20 mouse cellular contexts compared by ENCODE assay signal in the genomic region with DNA sequence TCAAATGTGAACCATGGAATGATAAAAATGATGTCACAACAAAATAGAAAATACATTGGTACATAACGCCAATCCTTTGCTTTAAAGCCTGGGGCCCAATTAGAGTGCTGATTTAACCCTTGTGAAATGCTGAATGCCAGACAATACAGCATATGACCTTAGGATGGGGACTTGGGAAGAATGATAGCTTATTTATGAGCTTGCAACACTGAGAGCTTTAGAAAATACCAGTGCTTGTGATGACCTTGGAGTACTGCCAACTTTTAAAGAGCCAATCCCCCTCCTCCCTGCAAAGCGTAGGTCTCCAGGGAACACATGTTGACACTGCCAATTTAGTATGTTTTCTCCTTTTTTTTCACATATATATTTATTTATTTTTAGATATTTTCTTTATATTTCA. TPM values are rescaled to one million over a fixed set of nuclear protein-coding genes. Genes with fewer than 3 reads are reported as not detected.
DNase-seq lines count a peak whose midpoint lies in the region; ATAC-seq and TF ChIP-seq lines count a peak whose summit lies in the region.
"Had no signal": no experiment of that assay in that cellular context is flagged by ENCODE, and none has a peak within 500 bp of the region (broad histone marks: within the 10 kb centered on the region; RNA-seq: fewer than 3 reads in every experiment).

No protein-coding gene starts in this region.

- H3K36me3 ChIP-seq in forebrain, embryonic 15.5 days = peaks cover 75% of the 10 kb centered on the region
- H3K36me3 ChIP-seq in forebrain, embryonic 11.5 days (ENCODE audit: control insufficient read depth, insufficient read depth, low read length) = peaks cover 3% of the 10 kb centered on the region
- H3K36me3 ChIP-seq in lung, embryonic 16.5 days (ENCODE audit: control insufficient read depth, insufficient read depth, low read length) = peaks cover 18% of the 10 kb centered on the region
- H3K36me3 ChIP-seq in MEL (ENCODE audit: control insufficient read depth in 1 of 2, insufficient read depth in 2 of 2, low read length in 2 of 2) = peaks cover 0 to 50% of the 10 kb centered on the region in 2 experiments; a peak in 3 of 4 replicates

- H3K79me2 ChIP-seq in MEL (ENCODE audit: control insufficient read depth, insufficient read depth, low read length, poor library complexity) = no peaks in the 10 kb centered on the region

- no peaks in the 10 kb centered on the region for H3K4me1 ChIP-seq in forebrain, embryonic 15.5 days
- H3K4me1 ChIP-seq in forebrain, embryonic 11.5 days (replicated peaks; ENCODE audit: control insufficient read depth, insufficient read depth, low read length) = no peaks in the 10 kb centered on the region
- no peaks in the 10 kb centered on the region for H3K4me1 ChIP-seq in lung, embryonic 16.5 days (replicated peaks; ENCODE audit: control insufficient read depth, insufficient read depth, low read length)
- no peaks in the 10 kb centered on the region for H3K4me1 ChIP-seq in MEL (ENCODE audit: control insufficient read depth in 1 of 2, insufficient read depth in 2 of 2, low read length in 2 of 2)
- H3K4me1 ChIP-seq: heart, embryonic 10.5 days; limb, embryonic 10.5 days had no signal

- TF ChIP-seq RAD21 in MEL (IDR thresholded peaks at IDR 0.05; ENCODE audit: low read depth, low read length) = no peak

- no peak overlapping the region for H3K27ac ChIP-seq in forebrain, embryonic 15.5 days (replicated peaks)
- no peak overlapping the region for H3K27ac ChIP-seq in forebrain, embryonic 11.5 days (ENCODE audit: low read depth, low read length)
- no peak overlapping the region for H3K27ac ChIP-seq in lung, embryonic 16.5 days (ENCODE audit: low read length)
- H3K27ac ChIP-seq in MEL (ENCODE audit: control insufficient read depth, low read depth, low read length) = no peak overlapping the region
- H3K27ac ChIP-seq: heart, embryonic 10.5 days; limb, embryonic 10.5 days had no signal

- no peak overlapping the region for H3K4me2 ChIP-seq in forebrain, embryonic 15.5 days (replicated peaks)
- no peak overlapping the region for H3K4me2 ChIP-seq in forebrain, embryonic 11.5 days (ENCODE audit: low read depth, low read length, severe bottlenecking)
- no peak overlapping the region for H3K4me2 ChIP-seq in lung, embryonic 16.5 days (ENCODE audit: low read depth, low read length)

- TF ChIP-seq EP300 in MEL (IDR thresholded peaks at IDR 0.05; ENCODE audit: low read depth in 1 of 2, low read length in 2 of 2) = no peak

- DNase-seq in forebrain, embryonic 11.5 days (ENCODE audit: low spot score) = no peak
- no peak for DNase-seq in lung, postnatal 14 days
- DNase-seq in MEL (ENCODE audit: low read depth, low spot score) (no peak), adipocyte (ENCODE audit: low spot score) (peak; percentile 57)
- DNase-seq in urinary bladder, postnatal 10 days (ENCODE audit: low spot score) = no peak
- DNase-seq in heart, adult 9 months (ENCODE audit: low spot score in 2 of 2) = no peak
- DNase-seq: B cell, adult 2 months; cerebellum, adult 18-20 months; cerebellum, postnatal 25 days; embryo, embryonic 11 days; gastrocnemius, postnatal 14 days; heart, postnatal 10 days; kidney, adult 11 months; kidney, postnatal 10 days; liver, postnatal 0 days; thymus, postnatal 36 days had no signal

- no peaks in the 10 kb centered on the region for H3K9me3 ChIP-seq in forebrain, embryonic 15.5 days
- no peaks in the 10 kb centered on the region for H3K9me3 ChIP-seq in forebrain, embryonic 11.5 days (ENCODE audit: control insufficient read depth, low read length)
- H3K9me3 ChIP-seq in lung, embryonic 16.5 days (ENCODE audit: control insufficient read depth, low read length) = no peaks in the 10 kb centered on the region
- H3K9me3 ChIP-seq in MEL (replicated peaks; ENCODE audit: insufficient read depth, low read length) = no peaks in the 10 kb centered on the region
- H3K9me3 ChIP-seq: heart, embryonic 10.5 days; limb, embryonic 10.5 days had no signal

- TF ChIP-seq POLR2A in MEL (IDR thresholded peaks at IDR 0.05; ENCODE audit: control insufficient read depth in 1 of 2, insufficient read depth in 1 of 2, low read depth in 1 of 2, low read length in 2 of 2, poor library complexity in 1 of 2) = no peak

- H3K4me3 ChIP-seq in forebrain, embryonic 15.5 days = no peak overlapping the region
- no peak overlapping the region for H3K4me3 ChIP-seq in forebrain, embryonic 11.5 days (ENCODE audit: low read depth, low read length)
- no peak overlapping the region for H3K4me3 ChIP-seq in lung, embryonic 16.5 days (ENCODE audit: low read length)
- no peak overlapping the region for H3K4me3 ChIP-seq in MEL (ENCODE audit: control insufficient read depth in 1 of 2, insufficient read depth in 1 of 2, low read depth in 2 of 2, low read length in 2 of 2)
- H3K4me3 ChIP-seq: heart, embryonic 10.5 days; limb, embryonic 10.5 days had no signal

- WGBS in forebrain, embryonic 15.5 days = 51% methylated on average over 2 of the region's 2 CpGs
- 88% methylated on average over 2 of the region's 2 CpGs for WGBS in forebrain, embryonic 11.5 days
- WGBS in lung, embryonic 16.5 days = 54% methylated on average over 2 of the region's 2 CpGs

- ATAC-seq in forebrain, embryonic 15.5 days (replicated peaks) = 0 out of 2 replicates have a peak, but pooled peaks have one; percentile 35
- no peak for ATAC-seq in forebrain, embryonic 11.5 days (replicated peaks; ENCODE audit: low FRiP score)
- 0 out of 2 replicates have a peak, but pooled peaks have one; percentile 49 for ATAC-seq in lung, embryonic 16.5 days (ENCODE audit: low read depth)
- ATAC-seq: liver, postnatal 0 days had no signal

- TF ChIP-seq CTCF in MEL (IDR thresholded peaks at IDR 0.05 in 2 of 3, conservative IDR thresholded peaks at IDR 0.05 in 1 of 3; ENCODE audit: control insufficient read depth in 1 of 3, insufficient read depth in 1 of 3, low read depth in 2 of 3, low read length in 3 of 3, poor library complexity in 1 of 3, severe bottlenecking in 1 of 3) = no peak

- no peak overlapping the region for H3K9ac ChIP-seq in forebrain, embryonic 15.5 days (replicated peaks)
- H3K9ac ChIP-seq in forebrain, embryonic 11.5 days (ENCODE audit: low read length) = no peak overlapping the region
- no peak overlapping the region for H3K9ac ChIP-seq in lung, embryonic 16.5 days (ENCODE audit: low read length)
- no peak overlapping the region for H3K9ac ChIP-seq in MEL (ENCODE audit: control insufficient read depth, low read depth, low read length, poor library complexity, severe bottlenecking)
- H3K9ac ChIP-seq: liver, postnatal 0 days had no signal

- no peaks in the 10 kb centered on the region for H3K27me3 ChIP-seq in forebrain, embryonic 15.5 days
- H3K27me3 ChIP-seq in forebrain, embryonic 11.5 days (ENCODE audit: control insufficient read depth, insufficient read depth, low read length) = no peaks in the 10 kb centered on the region
- no peaks in the 10 kb centered on the region for H3K27me3 ChIP-seq in lung, embryonic 16.5 days (ENCODE audit: control insufficient read depth, insufficient read depth, low read depth, low read length)
- H3K27me3 ChIP-seq in MEL (ENCODE audit: control insufficient read depth in 1 of 2, insufficient read depth in 2 of 2, low read length in 2 of 2) = no peaks in the 10 kb centered on the region

TF ChIP-seq in MEL, 35 proteins besides CTCF, POLR2A, EP300 and RAD21:
- TF ChIP-seq POLR2AphosphoS2 (IDR thresholded peaks at IDR 0.05; ENCODE audit: low read length) (peak; percentile 16; the same call in 1 of the 2 replicates), MYB (IDR thresholded peaks at IDR 0.05; ENCODE audit: low read depth, low read length) (no peak)

RNA-seq across cellular contexts. Expression of gene Tbce, which starts 36.7 kb away (rescaled TPM):
- polyA plus RNA-seq in forebrain, embryonic 15.5 days (2015; fragmentation: Nextera tagmentation; extraction: Ambion mirVana) = 100 and 101 TPM in 2 replicates
- 57.3 and 63.8 TPM in 2 replicates for polyA plus RNA-seq in forebrain, embryonic 11.5 days (2014; fragmentation: Nextera tagmentation; extraction: Ambion mirVana)
- polyA plus RNA-seq in lung, embryonic 16.5 days (2015; fragmentation: Nextera tagmentation; extraction: Ambion mirVana) = 56.0 and 57.7 TPM in 2 replicates
- 35.3 and 36.8 TPM in 2 replicates for total RNA-seq in MEL (2012; rRNA removed)
- polyA plus RNA-seq in MEL (2012; ENCODE audit: insufficient read depth in 1 of 2, insufficient read length in 2 of 2, low read depth in 1 of 2, low replicate concordance in 2 of 2, missing spikeins in 1 of 2) = 10 to 100 TPM in 1 of 2 experiments, not detected in 1; 56.9 TPM

RNA-seq across cellular contexts. Expression of gene B3galnt2, which starts 48.4 kb away (rescaled TPM):
- 20.1 and 24.3 TPM in 2 replicates for polyA plus RNA-seq in forebrain, embryonic 15.5 days (2015; fragmentation: Nextera tagmentation; extraction: Ambion mirVana)
- polyA plus RNA-seq in forebrain, embryonic 11.5 days (2014; fragmentation: Nextera tagmentation; extraction: Ambion mirVana) = 44.1 and 47.7 TPM in 2 replicates
- 32.1 and 33.1 TPM in 2 replicates for polyA plus RNA-seq in lung, embryonic 16.5 days (2015; fragmentation: Nextera tagmentation; extraction: Ambion mirVana)
- 67.4 and 73.8 TPM in 2 replicates for total RNA-seq in MEL (2012; rRNA removed)
- 10 to 100 TPM in 1 of 2 experiments, not detected in 1; 61.7 TPM for polyA plus RNA-seq in MEL (2012; ENCODE audit: insufficient read depth in 1 of 2, insufficient read length in 2 of 2, low read depth in 1 of 2, low replicate concordance in 2 of 2, missing spikeins in 1 of 2)
